Mouse (Mus musculus) kidney, adult 2 months (tissue): ENCODE data around the gene Ly6g6e.

ENCODE experiments used
- CTCF ChIP-seq: fragments of 200-500 bp; conservative IDR thresholded peaks from 2 replicates; pipeline ENCODE4 v1.5.1; 2011; ENCODE audit warnings: low read depth, mild to moderate bottlenecking, control low read depth, low read length, moderate library complexity, mixed read lengths; ENCODE audit not compliant: insufficient read depth, insufficient read length
- POLR2A ChIP-seq: fragments of 200-500 bp; IDR thresholded peaks from one replicate; pipeline ENCODE4 v1.6.1; 2011; ENCODE audit warnings: low read depth, low read length, control low read depth

GRCm38 (mm10) chr17:35028315-35028714 is 48.4 kb upstream of the Ly6g6e start:
- TF ChIP-seq CTCF (no peak), POLR2A (no peak)
